Mouse (Mus musculus): ENCODE measurements around the gene Cep164. TPM values are rescaled to one million over a fixed set of nuclear protein-coding genes. Genes with fewer than 3 reads are reported as not detected.

The Cep164 gene
- polyA plus RNA-seq, 1 experiment from 2014 or later: 14.9 TPM

DNA sequence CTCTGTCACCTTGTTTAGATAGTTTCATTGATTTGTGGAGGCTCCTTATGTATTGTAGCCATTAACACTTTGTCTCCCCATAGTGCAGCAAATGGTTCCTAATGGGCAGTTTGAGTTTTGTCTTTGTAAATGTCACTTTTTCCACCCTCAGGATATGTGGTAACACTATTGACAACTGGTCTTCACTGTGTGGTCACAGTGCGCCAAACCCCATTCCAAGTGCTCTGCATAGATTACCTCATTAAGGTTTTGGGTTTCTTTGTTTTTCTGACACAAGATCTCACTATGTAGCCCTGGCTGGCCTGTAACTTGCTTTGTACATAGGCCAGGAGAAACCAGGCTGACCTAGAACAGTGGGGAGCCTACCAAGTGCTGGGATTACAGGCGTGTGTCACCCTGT lies 4.4 kb upstream of the Cep164 start:
- Histone ChIP-seq H3K9me3 (0 out of 2 replicates have a peak, but pooled peaks cover 2% of the 10 kb centered on the region), H3K4me3 (replicated peaks) (no peak overlapping the region), H3K4me2 (replicated peaks) (no peak overlapping the region), H3K36me3 (no peaks in the 10 kb centered on the region), H3K9ac (replicated peaks) (no peak overlapping the region), H3K27me3 (no peaks in the 10 kb centered on the region), H3K27ac (no peak overlapping the region), H3K4me1 (replicated peaks) (peaks cover 2% of the 10 kb centered on the region; the same call in 1 of the 2 replicates)
- 80% methylated on average over 2 of the region's 2 CpGs for WGBS
- ATAC-seq: no peak

DNA sequence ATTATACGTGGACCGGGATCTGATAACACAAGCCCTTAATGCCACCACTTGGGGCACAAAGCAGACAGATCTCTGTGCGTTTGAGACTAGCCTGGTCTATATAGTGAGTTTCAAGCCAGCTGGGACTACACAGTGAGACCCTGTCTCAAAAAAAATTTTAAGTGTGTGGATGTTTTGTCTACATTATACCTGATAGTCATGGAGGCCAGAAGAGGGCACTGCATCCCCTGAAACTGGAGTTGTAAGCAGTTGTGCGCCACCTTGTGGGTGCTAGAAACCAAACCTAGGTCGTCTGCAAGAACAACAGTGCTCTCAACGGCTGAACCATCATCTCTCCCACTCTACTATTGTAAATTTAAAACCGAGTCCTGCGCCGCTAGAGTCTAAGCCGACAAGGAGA lies 616 bp upstream of the Cep164 start:
- peak; percentile 44; the same call in 1 of the 2 replicates for ATAC-seq
- H3K27me3 ChIP-seq: no peaks in the 10 kb centered on the region
- no peak overlapping the region for H3K27ac ChIP-seq
- 30% methylated on average over 10 of the region's 10 CpGs for WGBS
- 0 out of 2 replicates have a peak, but pooled peaks cover 2% of the 10 kb centered on the region for H3K9me3 ChIP-seq
- peak overlapping the region; percentile 96 for H3K4me2 ChIP-seq (replicated peaks)
- H3K36me3 ChIP-seq: no peaks in the 10 kb centered on the region
- H3K9ac ChIP-seq (replicated peaks): no peak overlapping the region
- H3K4me1 ChIP-seq (replicated peaks): peaks cover 19% of the 10 kb centered on the region
- peak overlapping the region; percentile 77 for H3K4me3 ChIP-seq (replicated peaks)

DNA sequence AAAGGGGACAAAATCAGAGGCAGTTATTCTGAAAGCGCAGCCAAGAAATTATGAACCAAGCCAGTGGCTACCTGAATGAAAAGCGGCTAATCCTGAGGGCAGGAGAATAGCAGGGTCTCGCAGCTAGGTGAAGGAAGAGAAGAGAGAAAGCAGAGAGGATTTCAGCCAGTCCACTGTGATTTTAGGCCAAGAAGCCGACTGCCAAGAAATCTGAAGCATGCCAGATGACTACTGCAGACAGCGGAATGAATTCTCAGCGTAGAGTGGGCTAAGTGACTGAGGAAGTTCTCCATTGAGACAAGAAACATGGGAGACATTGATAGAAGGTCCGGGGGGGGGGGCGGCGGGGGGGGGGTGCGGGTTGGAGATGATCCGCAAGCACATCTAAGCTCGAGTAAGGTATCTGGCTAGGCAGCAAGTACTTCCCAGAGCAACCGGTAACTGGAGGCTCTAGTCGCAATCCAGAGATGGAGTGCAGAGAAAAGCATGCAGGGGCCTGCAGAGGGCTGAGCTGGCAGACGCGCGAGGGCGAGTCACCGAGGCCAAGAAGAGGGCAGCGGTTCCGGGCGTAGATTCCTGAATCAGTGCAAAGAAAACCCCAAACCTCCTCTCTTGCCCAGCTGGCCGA lies 714 bp downstream of the Cep164 start:
- Histone ChIP-seq H3K4me1 (replicated peaks) (peaks cover 19% of the 10 kb centered on the region), H3K9ac (replicated peaks) (peak overlapping the region; percentile 83), H3K9me3 (0 out of 2 replicates have a peak, but pooled peaks cover 2% of the 10 kb centered on the region), H3K4me3 (replicated peaks) (peak overlapping the region; percentile 77), H3K36me3 (peaks cover 6% of the 10 kb centered on the region; the same call in 1 of the 2 replicates), H3K27me3 (no peaks in the 10 kb centered on the region), H3K4me2 (replicated peaks) (peak overlapping the region; percentile 96), H3K27ac (peak overlapping the region; percentile 69)
- 5% methylated on average over 23 of the region's 23 CpGs for WGBS
- ATAC-seq: peak; percentile 34

DNA sequence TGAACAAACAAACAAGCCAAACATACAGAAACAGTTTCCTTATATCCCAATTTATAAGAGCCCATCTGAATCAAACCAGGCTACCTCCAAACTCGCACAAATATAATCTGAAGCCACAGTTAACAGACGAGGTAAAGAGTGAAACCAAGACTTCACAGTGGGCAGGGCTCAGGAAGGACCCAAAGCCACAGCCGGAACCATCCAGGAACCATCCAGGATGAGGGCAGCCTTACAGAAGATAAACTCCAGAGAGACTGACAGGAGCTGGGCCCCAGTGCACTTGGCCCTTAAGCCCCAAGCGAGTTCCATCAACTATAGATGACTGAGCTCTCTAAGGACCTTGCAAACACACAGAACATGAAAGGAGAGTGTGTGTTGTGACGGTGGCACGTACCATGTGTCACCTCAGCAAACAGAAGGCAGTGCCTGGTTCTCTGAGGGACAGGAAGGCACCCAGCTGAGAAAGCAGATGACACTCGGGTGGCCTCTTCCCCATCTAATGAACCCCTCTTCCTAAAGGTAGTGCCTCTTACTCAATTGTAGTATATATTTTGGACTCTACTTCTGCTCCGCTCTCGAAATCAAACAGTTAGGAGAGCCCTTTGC lies 10.0 kb downstream of the Cep164 start:
- peaks cover 48% of the 10 kb centered on the region for H3K36me3 ChIP-seq
- H3K27ac ChIP-seq: no peak overlapping the region
- no peaks in the 10 kb centered on the region for H3K9me3 ChIP-seq
- ATAC-seq: no peak
- 89% methylated on average over 9 of the region's 9 CpGs for WGBS
- no peak overlapping the region for H3K4me2 ChIP-seq (replicated peaks)
- H3K9ac ChIP-seq (replicated peaks): no peak overlapping the region
- H3K4me1 ChIP-seq (replicated peaks): no peaks in the 10 kb centered on the region
- no peak overlapping the region for H3K4me3 ChIP-seq (replicated peaks)
- no peaks in the 10 kb centered on the region for H3K27me3 ChIP-seq

DNA sequence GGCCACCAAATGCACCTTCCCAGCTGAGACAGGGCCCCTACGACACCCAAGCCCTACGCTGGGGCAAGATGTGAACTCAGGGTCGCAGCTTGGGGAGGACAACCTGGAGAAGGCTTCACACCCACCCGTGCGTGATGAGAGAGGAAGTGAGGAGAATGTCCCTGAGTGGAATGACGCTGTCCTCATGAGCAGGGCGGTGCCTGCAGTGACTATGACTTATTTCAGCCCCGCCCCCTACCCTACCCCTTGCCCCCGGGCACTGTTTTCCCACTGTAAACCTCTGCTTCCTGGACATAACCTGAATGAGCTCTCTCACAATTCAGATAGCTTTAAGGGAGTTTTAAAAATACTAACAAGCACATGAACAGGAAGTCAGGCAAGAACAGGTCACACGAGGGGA lies 13.0 kb downstream of the Cep164 start:
- Histone ChIP-seq H3K36me3 (peaks cover 31% of the 10 kb centered on the region), H3K9ac (replicated peaks) (no peak overlapping the region), H3K4me2 (replicated peaks) (no peak overlapping the region), H3K27me3 (no peaks in the 10 kb centered on the region), H3K4me1 (replicated peaks) (no peaks in the 10 kb centered on the region), H3K27ac (no peak overlapping the region), H3K4me3 (replicated peaks) (no peak overlapping the region), H3K9me3 (no peaks in the 10 kb centered on the region)
- WGBS: 96% methylated on average over 10 of the region's 10 CpGs
- no peak for ATAC-seq

DNA sequence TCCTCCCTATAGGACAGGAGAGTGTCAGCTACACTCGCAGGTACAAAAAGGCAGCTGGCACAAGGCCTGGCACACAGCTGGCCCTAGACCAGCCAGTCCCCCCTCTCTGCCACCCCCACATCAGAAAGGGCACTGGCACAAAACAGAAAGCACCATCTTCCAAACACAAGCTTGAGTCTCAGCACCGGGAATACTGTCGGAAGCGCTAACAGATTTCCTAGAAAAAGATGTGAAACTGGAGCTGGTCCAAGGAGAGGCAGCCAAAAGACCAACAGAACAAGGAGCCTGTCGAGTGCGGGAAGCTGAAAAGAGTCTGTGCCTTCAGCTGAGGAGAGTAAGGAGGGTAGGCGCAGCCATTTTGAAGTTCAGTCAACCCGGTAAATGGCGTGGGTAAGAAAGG lies 13.4 kb downstream of the Cep164 start:
- no peak overlapping the region for H3K4me2 ChIP-seq (replicated peaks)
- H3K27ac ChIP-seq: no peak overlapping the region
- H3K36me3 ChIP-seq: peaks cover 31% of the 10 kb centered on the region
- no peaks in the 10 kb centered on the region for H3K27me3 ChIP-seq
- H3K4me3 ChIP-seq (replicated peaks): no peak overlapping the region
- ATAC-seq: no peak
- no peaks in the 10 kb centered on the region for H3K9me3 ChIP-seq
- no peaks in the 10 kb centered on the region for H3K4me1 ChIP-seq (replicated peaks)
- no peak overlapping the region for H3K9ac ChIP-seq (replicated peaks)
- WGBS: 84% methylated on average over 9 of the region's 9 CpGs

DNA sequence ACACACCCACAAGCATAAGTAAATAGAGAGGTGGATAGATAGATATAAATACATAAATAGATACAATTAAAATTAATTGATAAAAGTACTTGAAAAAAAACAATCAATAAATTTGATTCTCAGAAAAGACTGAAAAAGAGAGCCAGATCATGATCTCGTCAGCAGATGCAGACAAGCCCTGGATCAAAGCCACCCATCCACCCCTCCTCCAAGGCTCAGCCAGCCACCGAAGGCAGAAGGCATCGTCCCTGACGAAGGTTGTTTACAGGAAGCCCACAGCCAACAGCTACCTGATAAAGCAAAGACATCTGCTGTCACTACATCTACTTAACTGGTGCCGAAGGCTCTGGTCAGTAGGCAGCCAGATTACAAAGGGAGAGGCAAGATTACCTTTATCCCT lies 16.5 kb downstream of the Cep164 start:
- no peaks in the 10 kb centered on the region for H3K9me3 ChIP-seq
- 0 out of 2 replicates have a peak overlapping the region, but pooled peaks have one; percentile 28 for H3K9ac ChIP-seq (replicated peaks)
- H3K36me3 ChIP-seq: peaks cover 36% of the 10 kb centered on the region
- no peak overlapping the region for H3K4me3 ChIP-seq (replicated peaks)
- H3K27ac ChIP-seq: no peak overlapping the region
- no peaks in the 10 kb centered on the region for H3K4me1 ChIP-seq (replicated peaks)
- no peak for ATAC-seq
- H3K4me2 ChIP-seq (replicated peaks): no peak overlapping the region
- no peaks in the 10 kb centered on the region for H3K27me3 ChIP-seq
- WGBS: 86% methylated on average over 5 of the region's 5 CpGs

DNA sequence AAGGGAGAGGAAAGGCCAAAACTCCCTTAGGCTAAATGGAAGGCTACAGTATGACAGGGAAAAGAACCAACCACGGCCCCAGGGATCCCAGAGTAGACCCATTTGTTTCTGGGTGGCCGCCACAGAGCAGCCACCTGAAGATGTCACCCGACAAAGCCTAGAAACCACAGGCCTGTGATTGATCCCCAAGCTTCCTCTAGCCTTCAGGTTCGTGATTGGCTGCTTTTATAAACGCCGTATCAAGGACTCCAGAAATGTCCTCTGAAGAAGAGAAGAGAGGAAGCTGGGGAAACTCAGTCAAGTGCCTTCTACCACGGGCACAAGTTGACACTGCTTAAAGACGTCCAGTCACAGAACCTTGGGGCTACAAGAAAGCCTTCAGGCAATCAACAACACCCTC lies 20.7 kb downstream of the Cep164 start:
- H3K9me3 ChIP-seq: no peaks in the 10 kb centered on the region
- no peak for ATAC-seq
- no peaks in the 10 kb centered on the region for H3K4me1 ChIP-seq (replicated peaks)
- no peak overlapping the region for H3K27ac ChIP-seq
- peaks cover 43% of the 10 kb centered on the region for H3K36me3 ChIP-seq
- H3K27me3 ChIP-seq: no peaks in the 10 kb centered on the region
- H3K4me2 ChIP-seq (replicated peaks): no peak overlapping the region
- no peak overlapping the region for H3K9ac ChIP-seq (replicated peaks)
- H3K4me3 ChIP-seq (replicated peaks): no peak overlapping the region
- 82% methylated on average over 8 of the region's 8 CpGs for WGBS

DNA sequence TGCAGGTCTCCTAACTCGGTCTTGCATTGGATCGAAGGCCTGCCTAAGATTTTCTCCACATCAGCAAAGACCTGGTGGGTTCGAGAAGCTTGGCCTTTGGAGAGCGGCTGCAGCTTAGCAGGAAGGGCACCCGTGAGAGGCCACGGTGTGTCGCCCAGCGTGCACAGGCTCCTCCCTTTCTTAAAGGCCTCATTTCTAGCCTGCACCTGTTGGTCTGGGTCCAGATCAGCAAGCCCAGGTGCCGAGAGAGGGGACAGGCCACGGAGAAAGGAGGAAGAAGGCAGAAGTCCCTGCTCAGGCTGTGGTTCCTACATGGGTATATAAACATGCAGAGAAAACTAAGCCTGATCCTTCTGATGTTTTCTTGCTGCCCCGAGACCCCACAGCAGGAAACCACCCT lies 21.2 kb downstream of the Cep164 start:
- Histone ChIP-seq H3K4me1 (replicated peaks) (no peaks in the 10 kb centered on the region), H3K27ac (no peak overlapping the region), H3K9me3 (no peaks in the 10 kb centered on the region), H3K4me2 (replicated peaks) (no peak overlapping the region), H3K36me3 (peaks cover 47% of the 10 kb centered on the region), H3K9ac (replicated peaks) (no peak overlapping the region), H3K27me3 (no peaks in the 10 kb centered on the region), H3K4me3 (replicated peaks) (no peak overlapping the region)
- no peak for ATAC-seq
- 95% methylated on average over 11 of the region's 11 CpGs for WGBS

DNA sequence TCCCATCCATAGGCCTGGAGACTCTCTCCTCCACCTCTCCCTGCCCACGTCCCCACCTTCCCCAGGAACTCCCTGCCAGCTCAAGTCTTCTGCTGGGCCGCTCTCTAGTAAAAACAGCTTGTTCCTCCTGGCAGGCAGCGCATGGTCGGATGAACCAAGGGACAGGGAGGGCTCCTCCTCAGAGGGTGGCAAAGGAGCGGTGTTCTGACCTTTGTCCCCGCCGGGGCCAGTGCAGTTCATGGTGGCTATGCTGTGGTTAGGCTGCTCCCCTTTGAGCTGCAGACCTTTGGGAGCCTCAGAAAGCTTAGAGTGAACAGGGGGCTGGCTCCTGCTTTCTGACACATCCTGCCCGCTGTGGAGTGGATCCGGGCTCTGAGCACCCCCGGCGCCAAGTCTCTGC lies 21.6 kb downstream of the Cep164 start:
- no peaks in the 10 kb centered on the region for H3K4me1 ChIP-seq (replicated peaks)
- no peaks in the 10 kb centered on the region for H3K9me3 ChIP-seq
- H3K9ac ChIP-seq (replicated peaks): no peak overlapping the region
- H3K4me3 ChIP-seq (replicated peaks): no peak overlapping the region
- H3K27me3 ChIP-seq: no peaks in the 10 kb centered on the region
- H3K36me3 ChIP-seq: peaks cover 51% of the 10 kb centered on the region
- H3K4me2 ChIP-seq (replicated peaks): no peak overlapping the region
- no peak overlapping the region for H3K27ac ChIP-seq
- 90% methylated on average over 11 of the region's 11 CpGs for WGBS
- ATAC-seq: no peak

DNA sequence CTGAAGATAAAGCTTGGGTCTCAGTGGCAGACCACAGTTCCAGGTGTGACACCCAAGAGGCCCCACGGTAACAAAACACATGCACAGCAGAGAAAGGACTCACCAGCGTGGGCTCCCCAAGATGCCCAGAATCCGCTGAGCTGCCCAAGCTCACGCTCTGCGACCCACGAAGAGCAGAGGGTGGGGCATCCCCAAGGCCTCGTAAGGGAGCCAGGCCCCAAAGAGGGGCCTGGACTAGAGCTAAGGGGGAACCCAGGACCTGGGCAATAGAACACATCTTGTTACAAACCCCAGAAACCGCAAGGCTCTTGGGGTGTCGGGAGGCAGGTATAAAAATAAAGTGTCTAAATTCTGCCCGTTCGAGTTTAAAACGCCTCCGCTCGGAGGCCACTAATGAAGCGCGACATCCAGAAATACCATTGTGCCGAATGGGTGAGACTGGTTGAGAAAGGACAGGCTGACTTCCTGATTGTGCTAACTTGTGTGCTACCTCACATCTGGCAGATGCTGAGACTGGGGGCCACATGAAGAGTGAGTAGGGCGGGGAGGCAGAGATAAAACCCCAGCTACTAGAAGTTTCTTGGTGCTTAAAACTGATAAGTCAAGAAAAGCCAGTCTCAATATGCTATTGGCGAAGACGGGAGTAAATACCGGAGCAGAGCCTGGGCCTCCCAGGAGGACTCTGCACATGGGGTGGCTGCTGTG lies 25.3 kb downstream of the Cep164 start:
- H3K36me3 ChIP-seq: peaks cover 66% of the 10 kb centered on the region
- H3K27ac ChIP-seq: no peak overlapping the region
- peaks cover 8% of the 10 kb centered on the region for H3K4me1 ChIP-seq (replicated peaks)
- H3K9ac ChIP-seq (replicated peaks): no peak overlapping the region
- no peak overlapping the region for H3K4me2 ChIP-seq (replicated peaks)
- whole genome bisulfite sequencing: 80% methylated on average over 21 of the region's 21 CpGs
- no peak for ATAC-seq
- H3K27me3 ChIP-seq: no peaks in the 10 kb centered on the region
- no peaks in the 10 kb centered on the region for H3K9me3 ChIP-seq
- no peak overlapping the region for H3K4me3 ChIP-seq (replicated peaks)

DNA sequence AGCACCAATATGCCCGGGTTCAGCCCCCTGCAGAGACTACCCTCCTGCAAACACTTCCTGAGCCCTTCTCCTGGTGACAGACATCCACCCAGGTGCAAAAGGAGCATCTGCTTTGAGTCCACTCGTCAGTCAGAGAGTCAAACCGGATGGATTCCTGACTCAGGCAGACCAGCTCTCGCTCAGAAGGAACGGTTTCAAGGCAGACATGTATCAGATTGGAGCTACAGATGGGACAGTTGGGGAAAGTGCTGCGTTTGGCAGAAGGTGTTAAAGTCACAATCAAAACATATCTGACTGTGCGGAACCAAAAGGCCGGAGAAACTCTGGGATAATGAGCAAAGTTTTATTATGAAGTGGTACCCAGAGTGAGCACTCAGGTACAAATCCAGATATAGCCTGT lies 29.1 kb downstream of the Cep164 start:
- 86% methylated on average over 8 of the region's 8 CpGs for WGBS
- H3K9ac ChIP-seq (replicated peaks): no peak overlapping the region
- H3K36me3 ChIP-seq: peaks cover 32% of the 10 kb centered on the region
- peaks cover 13% of the 10 kb centered on the region for H3K4me1 ChIP-seq (replicated peaks)
- no peaks in the 10 kb centered on the region for H3K9me3 ChIP-seq
- no peak overlapping the region for H3K27ac ChIP-seq
- H3K4me2 ChIP-seq (replicated peaks): no peak overlapping the region
- ATAC-seq: no peak
- H3K27me3 ChIP-seq: no peaks in the 10 kb centered on the region
- H3K4me3 ChIP-seq (replicated peaks): no peak overlapping the region

Data from midbrain, embryonic 13.5 days (tissue).